Mouse (Mus musculus) hindbrain, embryonic 11.5 days (tissue): ENCODE data around the gene St6galnac6. TPM values are rescaled to one million over a fixed set of nuclear protein-coding genes. Genes with fewer than 3 reads are reported as not detected.
A peak's percentile ranks its signal among the peaks of the same experiment; 100 is the strongest.

Experiments
- ATAC-seq: fragments of 200-750 bp; cut with Nextera tagmentation; 2 replicates; pipeline ENCODE4 v1.8.0; 2017; ENCODE audit warnings: mild to moderate bottlenecking, moderate TSS enrichment, moderate library complexity; ENCODE audit not compliant: low FRiP score
- DNase-seq: peaks from one replicate; pipeline ENCODE4 v3.0.0-alpha.2; 2015; ENCODE audit warnings: low spot score
- H3K27ac ChIP-seq: fragments of 300-500 bp; sonication (generic); 2 replicates; pipeline ENCODE4 v1.5.1; 2014; ENCODE audit warnings: mild to moderate bottlenecking, low read depth, low read length
- H3K27me3 ChIP-seq: fragments of 300-500 bp; sonication (generic); 2 replicates; pipeline ENCODE4 v1.6.1; 2014; ENCODE audit warnings: mild to moderate bottlenecking, low read length, moderate library complexity, mixed read lengths; ENCODE audit not compliant: control insufficient read depth, insufficient read depth
- H3K36me3 ChIP-seq: fragments of 300-500 bp; sonication (generic); 2 replicates; pipeline ENCODE4 v1.6.1; 2014; ENCODE audit warnings: mild to moderate bottlenecking, low read length, moderate library complexity, mixed read lengths; ENCODE audit not compliant: control insufficient read depth, insufficient read depth
- H3K4me1 ChIP-seq: fragments of 300-500 bp; sonication (generic); replicated peaks from 2 replicates; pipeline ENCODE4 v1.6.1; 2014; ENCODE audit warnings: low read length, mixed read lengths; ENCODE audit not compliant: control insufficient read depth, insufficient read depth
- H3K4me2 ChIP-seq: fragments of 300-500 bp; sonication (generic); replicated peaks from 2 replicates; pipeline ENCODE4 v1.6.1; 2014; ENCODE audit warnings: mild to moderate bottlenecking, low read depth, low read length
- H3K4me3 ChIP-seq: fragments of 300-500 bp; sonication (generic); 2 replicates; pipeline ENCODE4 v1.5.1; 2014; ENCODE audit warnings: low read depth, low read length
- H3K9ac ChIP-seq: fragments of 300-500 bp; sonication (generic); 2 replicates; pipeline ENCODE4 v1.6.1; 2014; ENCODE audit warnings: low read depth, low read length
- H3K9me3 ChIP-seq: fragments of 300-500 bp; sonication (generic); 2 replicates; pipeline ENCODE4 v1.6.1; 2016; ENCODE audit warnings: low read length; ENCODE audit not compliant: control insufficient read depth
- WGBS: fragments of 180-500 bp; shearing (Covaris S2); extraction: QIAGEN DNeasy Blood & Tissue Kit; methylation state at CpG from one replicate; pipeline ENCODE4 v1.1.7; 2014; 5-methylcytosine and 5-hydroxymethylcytosine counted together
- polyA plus RNA-seq: library from polyadenylated mRNA; unstranded; fragments of >200 nt; fragmentation: Nextera tagmentation; extraction: Ambion mirVana; gene quantifications from 2 replicates; pipeline ENCODE4 v1.2.1, GENCODE M21; 2014

The St6galnac6 gene
- polyA plus RNA-seq, 1 experiment from 2014 or later, result 5.0 TPM

DNA sequence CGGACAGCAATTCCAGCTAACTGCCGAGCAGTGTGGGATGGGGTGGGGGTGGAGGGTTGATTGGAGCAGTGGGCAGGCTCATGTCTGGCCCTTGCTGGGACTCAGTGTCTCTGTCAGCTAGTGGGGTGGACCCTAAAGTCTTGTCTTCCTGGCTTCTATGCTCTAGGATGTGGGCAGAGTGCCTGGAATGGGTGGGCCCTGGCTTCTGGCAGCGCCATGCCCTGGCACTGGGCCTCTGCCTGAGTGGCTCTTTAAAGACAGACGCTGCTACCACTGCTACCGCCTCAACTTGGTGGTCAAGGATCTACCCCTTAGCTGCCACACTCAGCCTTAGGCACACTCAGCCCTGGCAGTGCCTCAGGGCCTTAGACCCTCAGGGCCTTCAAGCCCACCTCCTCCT lies 29.2 kb downstream of the St6galnac6 start:
- Histone ChIP-seq H3K27ac (peak overlapping the region; percentile 47; the same call in 1 of the 2 replicates), H3K4me2 (peak overlapping the region; percentile 20; the same call in 1 of the 2 replicates), H3K27me3 (no peaks in the 10 kb centered on the region), H3K4me3 (no peak overlapping the region), H3K4me1 (peaks cover 15% of the 10 kb centered on the region), H3K36me3 (no peaks in the 10 kb centered on the region), H3K9me3 (no peaks in the 10 kb centered on the region), H3K9ac (peak overlapping the region; percentile 32)
- WGBS, result 54% methylated on average over 5 of the region's 5 CpGs
- ATAC-seq (peak; percentile 16; the same call in 1 of the 2 replicates), DNase-seq (no peak)

- peak; percentile 77 for ATAC-seq
- 32% methylated on average over 9 of the region's 9 CpGs for WGBS
Measured at GRCm38 (mm10) chr2:32629276-32629976, 29.9 kb downstream of the St6galnac6 start.

DNA sequence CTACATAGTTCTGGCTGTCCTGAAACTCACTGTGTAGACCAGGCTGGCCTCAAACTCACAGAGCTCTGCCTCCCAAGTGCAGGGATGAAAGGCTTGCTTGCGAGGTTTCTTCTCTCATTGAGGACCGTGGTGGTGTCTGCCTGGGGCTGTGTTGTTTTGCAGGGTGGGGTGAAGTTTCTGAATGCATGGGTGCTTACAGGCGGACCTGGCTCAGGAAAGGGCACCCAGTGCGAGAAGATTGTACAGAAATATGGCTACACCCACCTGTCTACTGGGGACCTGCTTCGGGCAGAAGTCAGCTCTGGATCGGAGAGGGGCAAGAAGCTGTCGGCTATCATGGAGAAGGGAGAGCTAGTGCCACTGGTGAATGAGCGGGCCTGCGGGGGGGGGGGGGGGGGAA lies 30.5 kb downstream of the St6galnac6 start:
- H3K27me3 ChIP-seq, result no peaks in the 10 kb centered on the region
- H3K9ac ChIP-seq, result no peak overlapping the region
- H3K4me3 ChIP-seq, result no peak overlapping the region
- WGBS, result 82% methylated on average over 7 of the region's 9 CpGs
- H3K36me3 ChIP-seq, result no peaks in the 10 kb centered on the region
- ATAC-seq, result no peak
- H3K4me1 ChIP-seq, result peaks cover 15% of the 10 kb centered on the region
- H3K27ac ChIP-seq, result peak overlapping the region; percentile 7; the same call in 1 of the 2 replicates
- no peak overlapping the region for H3K4me2 ChIP-seq
- DNase-seq, result no peak
- H3K9me3 ChIP-seq, result no peaks in the 10 kb centered on the region

More at GRCm38 (mm10) chr2:32629276-32629976, 29.9 kb downstream of the St6galnac6 start:
- peaks cover 15% of the 10 kb centered on the region for H3K4me1 ChIP-seq
- peak overlapping the region; percentile 47 for H3K27ac ChIP-seq
- no peaks in the 10 kb centered on the region for H3K36me3 ChIP-seq
- peak; percentile 85 for DNase-seq
- peak overlapping the region; percentile 20; the same call in 1 of the 2 replicates for H3K4me2 ChIP-seq
- H3K27me3 ChIP-seq, result no peaks in the 10 kb centered on the region
- no peak overlapping the region for H3K4me3 ChIP-seq
- no peaks in the 10 kb centered on the region for H3K9me3 ChIP-seq
- peak overlapping the region; percentile 32 for H3K9ac ChIP-seq

GRCm38 (mm10) chr2:32631046-32631445 lies 31.5 kb downstream of the St6galnac6 start:
- no peaks in the 10 kb centered on the region for H3K9me3 ChIP-seq
- no peak overlapping the region for H3K9ac ChIP-seq
- H3K27ac ChIP-seq, result no peak overlapping the region
- H3K4me2 ChIP-seq, result no peak overlapping the region
- DNase-seq (no peak), ATAC-seq (no peak)
- peaks cover 13% of the 10 kb centered on the region for H3K4me1 ChIP-seq
- WGBS, result 89% methylated on average over 10 of the region's 10 CpGs
- H3K36me3 ChIP-seq, result no peaks in the 10 kb centered on the region
- no peak overlapping the region for H3K4me3 ChIP-seq
- no peaks in the 10 kb centered on the region for H3K27me3 ChIP-seq

- no peaks in the 10 kb centered on the region for H3K9me3 ChIP-seq
- no peak overlapping the region for H3K27ac ChIP-seq
- H3K9ac ChIP-seq, result no peak overlapping the region
- no peaks in the 10 kb centered on the region for H3K27me3 ChIP-seq
- H3K4me1 ChIP-seq, result peaks cover 13% of the 10 kb centered on the region
- H3K4me3 ChIP-seq, result no peak overlapping the region
- no peak overlapping the region for H3K4me2 ChIP-seq
- H3K36me3 ChIP-seq, result no peaks in the 10 kb centered on the region
- WGBS, result 51% methylated on average over 7 of the region's 7 CpGs
- ATAC-seq, result peak; percentile 31; the same call in 1 of the 2 replicates
- DNase-seq, result peak; percentile 88
Measured at GRCm38 (mm10) chr2:32631737-32632394, 32.4 kb downstream of the St6galnac6 start.

DNA sequence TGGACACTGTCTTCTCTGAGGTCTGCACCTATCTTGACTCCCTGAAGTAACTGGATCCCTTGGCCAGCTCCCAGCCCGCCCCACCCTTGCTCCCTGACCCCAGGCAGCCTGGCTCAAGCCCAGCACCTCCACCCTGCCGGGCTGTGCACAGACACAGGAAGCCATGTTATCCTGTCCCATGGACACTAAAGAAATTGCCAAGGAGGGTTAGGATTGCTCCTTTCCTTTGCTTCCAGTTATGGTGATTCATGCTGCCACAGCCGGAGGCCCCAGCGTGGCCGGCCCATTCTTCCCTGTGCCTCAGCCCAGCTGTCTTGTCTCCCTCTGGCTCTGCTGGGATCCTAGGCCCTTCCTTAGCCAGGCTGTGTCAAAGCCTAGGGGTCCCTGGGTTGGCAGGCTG lies 34.2 kb downstream of the St6galnac6 start:
- ATAC-seq (no peak), DNase-seq (no peak)
- no peak overlapping the region for H3K4me3 ChIP-seq
- no peak overlapping the region for H3K27ac ChIP-seq
- no peaks in the 10 kb centered on the region for H3K9me3 ChIP-seq
- no peak overlapping the region for H3K4me2 ChIP-seq
- no peak overlapping the region for H3K9ac ChIP-seq
- no peaks in the 10 kb centered on the region for H3K27me3 ChIP-seq
- 85% methylated on average over 5 of the region's 5 CpGs for WGBS
- no peaks in the 10 kb centered on the region for H3K36me3 ChIP-seq
- peaks cover 15% of the 10 kb centered on the region for H3K4me1 ChIP-seq

GRCm38 (mm10) chr2:32634277-32635105 lies 35.0 kb downstream of the St6galnac6 start:
- no peak for DNase-seq
- Histone ChIP-seq H3K9me3 (no peaks in the 10 kb centered on the region), H3K27ac (no peak overlapping the region), H3K4me2 (no peak overlapping the region), H3K4me1 (peaks cover 7% of the 10 kb centered on the region), H3K9ac (no peak overlapping the region), H3K27me3 (no peaks in the 10 kb centered on the region), H3K4me3 (no peak overlapping the region), H3K36me3 (no peaks in the 10 kb centered on the region)
- 85% methylated on average over 10 of the region's 10 CpGs for WGBS
- ATAC-seq, result no peak

DNA sequence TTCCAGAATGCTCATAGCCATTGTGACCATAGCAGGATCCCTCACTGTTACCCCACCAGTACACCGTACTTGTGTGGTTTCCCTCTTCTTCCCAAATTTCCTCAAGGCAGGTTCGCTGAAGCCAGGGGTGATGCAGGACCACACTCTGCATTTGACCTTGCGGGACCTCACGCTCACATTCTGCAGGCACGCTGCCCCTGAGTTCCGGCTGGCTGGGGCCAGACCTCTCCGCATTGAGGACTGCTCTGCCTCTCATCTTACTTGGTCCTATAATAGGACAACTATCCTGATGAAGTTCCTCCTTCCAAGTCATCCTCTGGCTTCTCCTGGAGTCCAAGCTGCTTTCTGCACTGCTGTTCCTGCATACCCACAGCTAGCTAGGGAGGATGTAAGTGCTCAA lies 37.1 kb downstream of the St6galnac6 start:
- 79% methylated on average over 7 of the region's 7 CpGs for WGBS
- ATAC-seq, result no peak
- H3K9me3 ChIP-seq, result no peaks in the 10 kb centered on the region
- H3K36me3 ChIP-seq, result no peaks in the 10 kb centered on the region
- H3K4me2 ChIP-seq, result no peak overlapping the region
- H3K9ac ChIP-seq, result no peak overlapping the region
- no peak overlapping the region for H3K4me3 ChIP-seq
- H3K27ac ChIP-seq, result no peak overlapping the region
- peaks cover 7% of the 10 kb centered on the region for H3K4me1 ChIP-seq
- no peaks in the 10 kb centered on the region for H3K27me3 ChIP-seq
- DNase-seq, result no peak
